Mouse (Mus musculus) frontal cortex, adult 2 months (tissue): ENCODE data around the gene Nphs2. TPM values are rescaled to one million over a fixed set of nuclear protein-coding genes. Genes with fewer than 3 reads are reported as not detected.

Experiments used
- DNase-seq, 2 experiments: peaks; one replicate each; pipeline ENCODE4 v3.0.0; 2022; ENCODE audit warnings: low spot score in 1 of 2; ENCODE audit errors: extremely low spot score in 1 of 2
- polyA plus RNA-seq: library from polyadenylated mRNA; depleted of rRNA; stranded (reverse); fragments of >200 nt; gene quantifications from 2 replicates; pipeline ENCODE4 v1.2.3, GENCODE M21; 2012; rRNA removed

Nphs2 gene
- polyA plus RNA-seq, 1 experiment, result 0.26 TPM

GRCm38 (mm10) chr1:156352466-156352865 lies 41.9 kb downstream of the Nphs2 start:
- DNase-seq, result no peak

DNA sequence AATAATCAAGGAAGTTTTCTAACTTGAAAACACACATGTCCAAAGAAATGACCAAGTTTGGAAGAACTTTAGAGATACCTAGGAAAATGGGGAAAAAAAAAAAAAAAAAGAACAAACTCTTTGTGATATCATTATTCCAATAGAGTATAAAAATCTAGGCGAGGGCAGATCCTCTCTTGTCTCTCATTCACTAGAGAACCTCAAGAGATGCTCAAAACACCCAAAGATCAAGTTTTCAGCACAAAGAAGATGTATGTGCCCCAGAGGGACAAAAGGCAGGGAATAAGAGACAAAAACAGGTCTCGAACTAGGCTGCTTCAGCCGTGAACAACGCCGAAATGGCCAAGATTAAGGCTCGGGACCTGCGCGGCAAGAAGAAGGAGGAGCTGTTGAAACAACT lies 55.2 kb downstream of the Nphs2 start, which contains the start of gene Gm2000:
Gene Gm2000, plus strand, starts transcription at position 301 of the 400 bp plus-strand sequence.
- no peak for DNase-seq

Other genes starting within 250 kb of the Nphs2 start
- 9.6 and 11.8 TPM in 2 replicates for gene Fam163a, start 105.7 kb upstream of the Nphs2 start, polyA plus RNA-seq
- 0.98 and 1.1 TPM in 2 replicates for gene Tdrd5, start 7.1 kb upstream of the Nphs2 start, polyA plus RNA-seq
- 47.2 and 49.4 TPM in 2 replicates for gene Gm2000, start 55.3 kb downstream of the Nphs2 start, polyA plus RNA-seq
- gene Axdnd1, start 110.4 kb downstream of the Nphs2 start, polyA plus RNA-seq, result 0.71 and 0.84 TPM in 2 replicates
- gene Soat1, start 163.6 kb downstream of the Nphs2 start, polyA plus RNA-seq, result 20.3 and 23.5 TPM in 2 replicates
- 5.1 and 8.1 TPM in 2 replicates for gene Gm10031, start 213.3 kb downstream of the Nphs2 start, polyA plus RNA-seq
- gene Abl2, start 248.1 kb downstream of the Nphs2 start, polyA plus RNA-seq, result 33.4 and 34.1 TPM in 2 replicates